Mouse (Mus musculus): ENCODE results near the gene Reps1. TPM values are rescaled to one million over a fixed set of nuclear protein-coding genes. Genes with fewer than 3 reads are reported as not detected.

Gene Reps1
- total and polyA plus RNA-seq, 3 experiments = 37.6 to 124 (median 45.8) TPM

DNA sequence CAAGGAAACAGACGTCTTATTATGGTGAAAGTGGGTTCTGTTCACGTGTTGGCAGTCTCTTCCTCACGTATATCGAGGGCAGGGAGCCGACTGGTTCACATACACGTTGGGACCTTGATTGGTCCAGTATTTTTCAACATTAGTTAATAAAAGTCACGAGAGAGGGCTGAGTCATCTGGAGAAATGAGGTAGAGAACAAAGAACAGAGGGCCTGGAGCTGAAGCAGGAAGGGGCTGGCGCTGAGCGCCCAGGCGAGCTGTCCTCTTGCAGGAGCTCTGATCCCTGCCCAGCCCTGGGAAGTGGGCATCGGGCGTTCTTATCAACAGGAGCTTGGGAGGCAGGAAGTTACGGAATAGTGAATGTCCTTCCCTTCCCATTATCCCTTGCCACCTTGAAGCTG is 4.1 kb downstream of the Reps1 start:
- no peak overlapping the region for H3K4me3 ChIP-seq (ENCODE audit: low read depth, low read length)
- H3K27me3 ChIP-seq (ENCODE audit: insufficient read depth, low read length) = no peaks in the 10 kb centered on the region
- H3K36me3 ChIP-seq (replicated peaks) = peaks cover 23% of the 10 kb centered on the region
- no peaks in the 10 kb centered on the region for H3K9me3 ChIP-seq (replicated peaks)
- ATAC-seq (ENCODE audit: extremely low read depth, insufficient number of reproducible peaks, low FRiP score, poor library complexity, severe bottlenecking) (no peak), DNase-seq (ENCODE audit: low spot score) (no peak)
- H3K4me1 ChIP-seq (ENCODE audit: insufficient read depth, low read depth, low read length) = peaks cover 34% of the 10 kb centered on the region
- no peak for TF ChIP-seq GATA1 (IDR thresholded peaks at IDR 0.05; ENCODE audit: borderline replicate concordance, low read length)
- no peak for TF ChIP-seq TAL1 (conservative IDR thresholded peaks at IDR 0.05; ENCODE audit: low read depth, low read length)
- TF ChIP-seq CTCF (IDR thresholded peaks at IDR 0.05; ENCODE audit: low read depth, low read length) = no peak
- TF ChIP-seq POLR2AphosphoS5 (IDR thresholded peaks at IDR 0.05; ENCODE audit: insufficient replicate concordance, low read depth, low read length) = no peak
- TF ChIP-seq GATA2 (IDR thresholded peaks at IDR 0.05; ENCODE audit: borderline replicate concordance, low read depth, low read length) = no peak

GRCm38 (mm10) chr10:18060778-18061177 is 5.1 kb downstream of the Reps1 start:
- Histone ChIP-seq H3K36me3 (replicated peaks) (peaks cover 28% of the 10 kb centered on the region), H3K9me3 (replicated peaks) (no peaks in the 10 kb centered on the region), H3K4me3 (ENCODE audit: low read depth, low read length) (no peak overlapping the region), H3K27me3 (ENCODE audit: insufficient read depth, low read length) (no peaks in the 10 kb centered on the region), H3K4me1 (ENCODE audit: insufficient read depth, low read depth, low read length) (peaks cover 31% of the 10 kb centered on the region)
- no peak for TF ChIP-seq POLR2AphosphoS5 (IDR thresholded peaks at IDR 0.05; ENCODE audit: insufficient replicate concordance, low read depth, low read length)
- TF ChIP-seq TAL1 (conservative IDR thresholded peaks at IDR 0.05; ENCODE audit: low read depth, low read length) = no peak
- TF ChIP-seq CTCF (IDR thresholded peaks at IDR 0.05; ENCODE audit: low read depth, low read length) = no peak
- no peak for TF ChIP-seq GATA2 (IDR thresholded peaks at IDR 0.05; ENCODE audit: borderline replicate concordance, low read depth, low read length)
- no peak for TF ChIP-seq GATA1 (IDR thresholded peaks at IDR 0.05; ENCODE audit: borderline replicate concordance, low read length)
- no peak for DNase-seq (ENCODE audit: low spot score)
- ATAC-seq (ENCODE audit: extremely low read depth, insufficient number of reproducible peaks, low FRiP score, poor library complexity, severe bottlenecking) = no peak

DNA sequence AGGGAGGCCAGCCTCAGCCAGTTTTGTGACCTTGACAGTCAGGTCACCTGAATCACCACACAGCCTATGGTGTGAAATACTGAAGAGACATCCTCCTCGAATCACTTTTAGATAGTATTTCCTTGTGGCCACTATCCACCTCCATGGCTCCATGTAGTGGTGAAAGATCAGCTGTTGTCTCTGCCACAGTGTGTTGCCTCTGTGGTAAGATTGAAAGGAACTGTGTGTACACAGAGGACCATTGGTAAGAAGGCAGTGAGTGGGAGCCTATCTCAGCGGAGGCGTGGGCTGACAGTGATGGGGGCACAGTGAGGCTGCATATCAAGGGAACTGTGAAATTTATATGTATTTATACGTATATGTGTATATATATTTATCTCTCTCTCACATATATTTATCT is 5.9 kb downstream of the Reps1 start:
- TF ChIP-seq CTCF (IDR thresholded peaks at IDR 0.05; ENCODE audit: low read depth, low read length) (no peak), GATA2 (IDR thresholded peaks at IDR 0.05; ENCODE audit: borderline replicate concordance, low read depth, low read length) (no peak), POLR2AphosphoS5 (IDR thresholded peaks at IDR 0.05; ENCODE audit: insufficient replicate concordance, low read depth, low read length) (no peak), TAL1 (conservative IDR thresholded peaks at IDR 0.05; ENCODE audit: low read depth, low read length) (no peak), GATA1 (IDR thresholded peaks at IDR 0.05; ENCODE audit: borderline replicate concordance, low read length) (no peak)
- DNase-seq (ENCODE audit: low spot score) (no peak), ATAC-seq (ENCODE audit: extremely low read depth, insufficient number of reproducible peaks, low FRiP score, poor library complexity, severe bottlenecking) (no peak)
- no peaks in the 10 kb centered on the region for H3K27me3 ChIP-seq (ENCODE audit: insufficient read depth, low read length)
- H3K36me3 ChIP-seq (replicated peaks) = peaks cover 34% of the 10 kb centered on the region
- peaks cover 30% of the 10 kb centered on the region for H3K4me1 ChIP-seq (ENCODE audit: insufficient read depth, low read depth, low read length)
- no peak overlapping the region for H3K4me3 ChIP-seq (ENCODE audit: low read depth, low read length)
- H3K9me3 ChIP-seq (replicated peaks) = no peaks in the 10 kb centered on the region

- ATAC-seq (ENCODE audit: extremely low read depth, insufficient number of reproducible peaks, low FRiP score, poor library complexity, severe bottlenecking) (no peak), DNase-seq (ENCODE audit: low spot score) (no peak)
These were observed 9.1 kb downstream of the Reps1 start for GRCm38 (mm10) chr10:18064606-18065228.

GRCm38 (mm10) chr10:18066031-18066439 is 10.4 kb downstream of the Reps1 start:
- Histone ChIP-seq H3K36me3 (replicated peaks) (peaks cover 28% of the 10 kb centered on the region), H3K4me1 (ENCODE audit: insufficient read depth, low read depth, low read length) (peaks cover 13% of the 10 kb centered on the region), H3K27me3 (ENCODE audit: insufficient read depth, low read length) (no peaks in the 10 kb centered on the region), H3K9me3 (replicated peaks) (no peaks in the 10 kb centered on the region), H3K4me3 (ENCODE audit: low read depth, low read length) (no peak overlapping the region)
- TF ChIP-seq CTCF (IDR thresholded peaks at IDR 0.05; ENCODE audit: low read depth, low read length) (no peak), POLR2AphosphoS5 (IDR thresholded peaks at IDR 0.05; ENCODE audit: insufficient replicate concordance, low read depth, low read length) (no peak), GATA2 (IDR thresholded peaks at IDR 0.05; ENCODE audit: borderline replicate concordance, low read depth, low read length) (no peak), TAL1 (conservative IDR thresholded peaks at IDR 0.05; ENCODE audit: low read depth, low read length) (no peak), GATA1 (IDR thresholded peaks at IDR 0.05; ENCODE audit: borderline replicate concordance, low read length) (no peak)
- no peak for DNase-seq (ENCODE audit: low spot score)
- no peak for ATAC-seq (ENCODE audit: extremely low read depth, insufficient number of reproducible peaks, low FRiP score, poor library complexity, severe bottlenecking)

More at GRCm38 (mm10) chr10:18064606-18065228, 9.1 kb downstream of the Reps1 start:
- peaks cover 18% of the 10 kb centered on the region for H3K4me1 ChIP-seq (ENCODE audit: insufficient read depth, low read depth, low read length)
- no peaks in the 10 kb centered on the region for H3K27me3 ChIP-seq (ENCODE audit: insufficient read depth, low read length)
- TF ChIP-seq POLR2AphosphoS5 (IDR thresholded peaks at IDR 0.05; ENCODE audit: insufficient replicate concordance, low read depth, low read length) (no peak), CTCF (IDR thresholded peaks at IDR 0.05; ENCODE audit: low read depth, low read length) (no peak), GATA2 (IDR thresholded peaks at IDR 0.05; ENCODE audit: borderline replicate concordance, low read depth, low read length) (no peak), GATA1 (IDR thresholded peaks at IDR 0.05; ENCODE audit: borderline replicate concordance, low read length) (no peak), TAL1 (conservative IDR thresholded peaks at IDR 0.05; ENCODE audit: low read depth, low read length) (no peak)
- peaks cover 32% of the 10 kb centered on the region for H3K36me3 ChIP-seq (replicated peaks)
- H3K9me3 ChIP-seq (replicated peaks) = no peaks in the 10 kb centered on the region
- no peak overlapping the region for H3K4me3 ChIP-seq (ENCODE audit: low read depth, low read length)

GRCm38 (mm10) chr10:18067761-18068446 is 12.2 kb downstream of the Reps1 start:
- H3K4me1 ChIP-seq (ENCODE audit: insufficient read depth, low read depth, low read length) = peaks cover 8% of the 10 kb centered on the region; the same call in 1 of the 2 replicates
- no peak for ATAC-seq (ENCODE audit: extremely low read depth, insufficient number of reproducible peaks, low FRiP score, poor library complexity, severe bottlenecking)
- no peak overlapping the region for H3K4me3 ChIP-seq (ENCODE audit: low read depth, low read length)

More at GRCm38 (mm10) chr10:18067761-18068446, 12.2 kb downstream of the Reps1 start:
- no peaks in the 10 kb centered on the region for H3K9me3 ChIP-seq (replicated peaks)
- no peaks in the 10 kb centered on the region for H3K27me3 ChIP-seq (ENCODE audit: insufficient read depth, low read length)
- no peak for DNase-seq (ENCODE audit: low spot score)
- peaks cover 22% of the 10 kb centered on the region for H3K36me3 ChIP-seq (replicated peaks)
- TF ChIP-seq TAL1 (conservative IDR thresholded peaks at IDR 0.05; ENCODE audit: low read depth, low read length) (no peak), POLR2AphosphoS5 (IDR thresholded peaks at IDR 0.05; ENCODE audit: insufficient replicate concordance, low read depth, low read length) (no peak), CTCF (IDR thresholded peaks at IDR 0.05; ENCODE audit: low read depth, low read length) (no peak), GATA1 (IDR thresholded peaks at IDR 0.05; ENCODE audit: borderline replicate concordance, low read length) (no peak), GATA2 (IDR thresholded peaks at IDR 0.05; ENCODE audit: borderline replicate concordance, low read depth, low read length) (no peak)
